31 mouse cellular contexts compared by ENCODE assay signal in the genomic region with DNA sequence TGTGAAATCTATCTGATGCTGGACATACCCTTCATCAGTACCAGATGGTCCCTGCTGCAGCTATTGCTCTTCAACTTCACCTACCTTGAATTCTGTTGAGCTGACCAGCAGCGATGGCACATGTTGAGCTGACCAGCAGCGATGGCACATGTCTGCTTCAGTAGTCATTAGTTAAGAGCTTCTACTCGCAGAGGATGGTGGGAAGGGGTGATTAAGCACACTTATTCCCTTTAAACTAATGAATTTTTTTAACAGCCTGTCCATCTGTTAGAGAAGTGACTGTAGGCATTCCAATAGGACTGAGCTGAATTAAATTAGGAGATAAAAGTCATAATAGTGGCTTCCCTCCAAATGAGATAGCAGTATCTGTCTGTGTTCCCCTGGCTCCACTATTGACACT.
"Had no signal": no experiment of that assay in that cellular context is flagged by ENCODE, and none has a peak within 500 bp of the region (broad histone marks: within the 10 kb centered on the region; RNA-seq: fewer than 3 reads in every experiment).

No protein-coding gene starts in this region.

- H3K27ac ChIP-seq: limb, embryonic 10.5 days; limb, embryonic 12.5 days; limb, embryonic 13.5 days; limb, embryonic 15.5 days; liver, embryonic 12.5 days; liver, embryonic 13.5 days; liver, embryonic 14.5 days; liver, embryonic 15.5 days; lung, embryonic 15.5 days; macrophage; midbrain, embryonic 10.5 days; midbrain, embryonic 12.5 days; midbrain, embryonic 13.5 days; midbrain, embryonic 15.5 days had no signal

- DNase-seq: left cerebral cortex, postnatal 4 days; liver; liver, embryonic 13.5 days; liver, postnatal 0 days; lung, adult 18-20 months; lung, adult 2 months; lung, embryonic 14.5 days; lung, postnatal 10 days; lung, postnatal 14 days; lung, postnatal 36 days; lung, postnatal 4 days; midbrain, embryonic 14.5 days had no signal

- ATAC-seq: liver, embryonic 12.5 days; liver, postnatal 0 days; lung, postnatal 0 days; midbrain, embryonic 13.5 days; midbrain, embryonic 15.5 days; midbrain, embryonic 16.5 days had no signal

- H3K36me3 ChIP-seq: limb, embryonic 10.5 days; limb, embryonic 12.5 days; limb, embryonic 13.5 days; limb, embryonic 15.5 days; liver, embryonic 12.5 days; liver, embryonic 13.5 days; liver, embryonic 15.5 days; lung, embryonic 15.5 days; midbrain, embryonic 10.5 days; midbrain, embryonic 12.5 days; midbrain, embryonic 13.5 days; midbrain, embryonic 15.5 days had no signal

- H3K9ac ChIP-seq: limb, embryonic 12.5 days; limb, embryonic 13.5 days; limb, embryonic 15.5 days; liver, embryonic 12.5 days; liver, embryonic 13.5 days; liver, embryonic 14.5 days; liver, embryonic 15.5 days; liver, postnatal 0 days; lung, embryonic 14.5 days; lung, embryonic 15.5 days; midbrain, embryonic 12.5 days; midbrain, embryonic 13.5 days; midbrain, embryonic 15.5 days had no signal

- H3K9me3 ChIP-seq: limb, embryonic 10.5 days; limb, embryonic 12.5 days; limb, embryonic 13.5 days; limb, embryonic 15.5 days; liver, embryonic 12.5 days; liver, embryonic 13.5 days; liver, embryonic 15.5 days; lung, embryonic 15.5 days; megakaryocyte, embryonic 14.5 days; midbrain, embryonic 10.5 days; midbrain, embryonic 12.5 days; midbrain, embryonic 13.5 days; midbrain, embryonic 15.5 days had no signal

- H3K4me2 ChIP-seq: limb, embryonic 12.5 days; limb, embryonic 13.5 days; limb, embryonic 15.5 days; liver, embryonic 11.5 days; liver, embryonic 12.5 days; liver, embryonic 13.5 days; liver, embryonic 15.5 days; lung, embryonic 14.5 days; lung, embryonic 15.5 days; midbrain, embryonic 11.5 days; midbrain, embryonic 12.5 days; midbrain, embryonic 13.5 days; midbrain, embryonic 15.5 days had no signal

- H3K4me1 ChIP-seq: limb, embryonic 10.5 days; limb, embryonic 12.5 days; limb, embryonic 13.5 days; limb, embryonic 15.5 days; liver, embryonic 12.5 days; liver, embryonic 13.5 days; liver, embryonic 15.5 days; lung, embryonic 15.5 days; megakaryocyte, embryonic 14.5 days; midbrain, embryonic 10.5 days; midbrain, embryonic 12.5 days; midbrain, embryonic 13.5 days; midbrain, embryonic 15.5 days had no signal

- H3K27me3 ChIP-seq: limb, embryonic 12.5 days; limb, embryonic 13.5 days; limb, embryonic 15.5 days; liver, embryonic 12.5 days; liver, embryonic 13.5 days; liver, embryonic 15.5 days; lung, embryonic 15.5 days; megakaryocyte, embryonic 14.5 days; midbrain, embryonic 12.5 days; midbrain, embryonic 13.5 days; midbrain, embryonic 15.5 days had no signal

- H3K4me3 ChIP-seq: limb, embryonic 10.5 days; limb, embryonic 12.5 days; limb, embryonic 13.5 days; limb, embryonic 15.5 days; liver, embryonic 12.5 days; liver, embryonic 13.5 days; liver, embryonic 15.5 days; lung, embryonic 15.5 days; megakaryocyte, embryonic 14.5 days; midbrain, embryonic 10.5 days; midbrain, embryonic 12.5 days; midbrain, embryonic 13.5 days; midbrain, embryonic 15.5 days; myocyte had no signal
